Mouse (Mus musculus): ENCODE results near the gene Ilf2.

GRCm38 (mm10) chr3:90535446-90535845 is 59.5 kb downstream of the Ilf2 start:
- TF ChIP-seq EP300 (IDR thresholded peaks at IDR 0.05; ENCODE audit: insufficient read depth, low read depth, low read length): no peak
- no peak for TF ChIP-seq CTCF (IDR thresholded peaks at IDR 0.05; ENCODE audit: low read depth, low read length)
- no peak for TF ChIP-seq POLR2A (IDR thresholded peaks at IDR 0.05; ENCODE audit: insufficient read depth, low read length)
